Mouse (Mus musculus): ENCODE results near the gene Fndc5.

- TF ChIP-seq CTCF (IDR thresholded peaks at IDR 0.05; ENCODE audit: control insufficient read depth, insufficient read depth, insufficient replicate concordance, low read depth, low read length) (no peak), POLR2A (IDR thresholded peaks at IDR 0.05; ENCODE audit: control insufficient read depth, low read depth, low read length) (no peak)
Observed at GRCm38 (mm10) chr4:129087850-129088249, 48.9 kb upstream of the Fndc5 start.
